Mouse (Mus musculus): ENCODE results near the gene Il4i1.

Il4i1 gene

GRCm38 (mm10) chr7:44819391-44819790 lies 3.2 kb downstream of the Il4i1 start:
- no peak for DNase-seq (ENCODE audit: low read depth)

DNA sequence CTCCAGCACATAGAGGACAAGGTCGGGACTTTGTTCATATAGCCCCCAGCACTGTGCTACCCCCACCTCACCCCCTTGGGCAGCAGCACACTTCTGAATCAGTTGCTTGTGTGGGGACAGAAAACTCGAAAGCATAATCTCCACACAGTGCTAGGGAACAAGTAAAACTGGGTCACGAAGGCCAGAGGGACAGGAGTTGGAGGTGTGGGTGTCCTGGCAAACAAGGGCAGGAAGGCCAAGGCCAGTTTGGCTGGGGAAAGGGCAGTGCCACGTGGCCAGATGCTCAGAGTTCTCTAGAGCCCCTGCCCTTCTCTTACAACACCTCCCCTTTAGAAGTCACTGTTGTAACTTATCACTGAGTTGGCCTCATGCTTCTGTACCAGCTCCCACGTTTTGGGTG lies 3.7 kb downstream of the Il4i1 start:
- DNase-seq (ENCODE audit: low read depth) = no peak

- DNase-seq (ENCODE audit: low read depth) = no peak
Observed at GRCm38 (mm10) chr7:44820525-44820924, 4.3 kb downstream of the Il4i1 start.

DNA sequence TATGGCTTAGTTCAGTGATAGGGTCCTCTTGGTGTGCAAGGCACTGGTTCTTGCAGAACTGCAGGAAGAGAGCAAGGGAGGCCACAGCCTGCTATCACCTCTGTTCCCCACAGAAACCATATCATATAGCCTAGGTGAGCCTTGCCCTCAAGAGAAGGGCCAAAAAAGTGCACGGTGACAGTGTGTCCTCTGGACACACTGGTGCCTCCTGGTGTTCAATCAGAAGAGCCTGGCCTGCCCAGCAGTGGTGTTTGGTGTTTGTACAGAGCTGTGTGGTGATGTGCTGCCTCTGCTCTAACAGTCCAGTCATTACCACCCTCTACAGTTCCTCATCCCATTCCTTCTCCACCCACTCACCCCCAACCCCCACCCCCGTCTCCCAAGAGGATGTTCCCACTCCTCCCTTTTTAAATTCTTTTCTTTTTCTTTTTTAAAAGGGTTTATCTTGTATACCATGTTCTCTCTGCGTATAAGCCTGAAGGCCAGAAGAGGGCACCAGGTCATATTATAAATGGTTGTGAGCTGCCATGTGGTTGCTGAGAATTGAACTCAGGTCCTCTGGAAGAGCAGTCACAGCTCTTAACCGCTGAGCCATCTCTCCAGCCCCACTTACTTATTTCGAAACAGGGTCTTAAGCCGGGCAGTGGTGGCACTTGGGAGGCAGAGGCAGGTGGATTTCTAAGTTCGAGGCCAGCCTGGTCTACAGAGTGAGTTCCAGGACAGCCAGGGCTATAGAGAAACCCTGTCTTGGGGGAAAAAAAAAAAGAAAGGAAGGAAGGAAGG lies 5.7 kb downstream of the Il4i1 start:
- DNase-seq (ENCODE audit: low read depth) = no peak

GRCm38 (mm10) chr7:44823409-44823808 lies 7.2 kb downstream of the Il4i1 start:
- peak; percentile 48 for DNase-seq (ENCODE audit: low read depth)

DNA sequence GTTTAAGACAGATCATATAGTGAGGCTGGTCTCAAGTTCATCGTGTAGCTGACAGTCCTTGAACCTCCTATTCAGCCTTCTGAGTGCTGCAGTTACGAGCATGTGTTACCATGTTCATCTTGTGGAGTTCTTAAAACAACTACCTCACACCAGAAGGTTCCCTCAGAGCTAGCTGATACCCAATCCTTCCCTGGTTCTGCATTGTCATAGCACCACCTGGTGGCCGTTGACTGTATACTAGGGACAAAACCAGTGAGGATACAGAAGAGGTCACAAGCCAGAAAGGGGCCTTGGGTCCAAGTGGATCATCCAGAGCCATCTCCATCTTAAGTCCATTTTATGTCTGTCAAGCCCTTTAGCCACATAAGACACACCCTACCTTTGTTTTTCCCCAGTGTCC lies 8.7 kb downstream of the Il4i1 start:
- peak; percentile 90 for DNase-seq (ENCODE audit: low read depth)

DNA sequence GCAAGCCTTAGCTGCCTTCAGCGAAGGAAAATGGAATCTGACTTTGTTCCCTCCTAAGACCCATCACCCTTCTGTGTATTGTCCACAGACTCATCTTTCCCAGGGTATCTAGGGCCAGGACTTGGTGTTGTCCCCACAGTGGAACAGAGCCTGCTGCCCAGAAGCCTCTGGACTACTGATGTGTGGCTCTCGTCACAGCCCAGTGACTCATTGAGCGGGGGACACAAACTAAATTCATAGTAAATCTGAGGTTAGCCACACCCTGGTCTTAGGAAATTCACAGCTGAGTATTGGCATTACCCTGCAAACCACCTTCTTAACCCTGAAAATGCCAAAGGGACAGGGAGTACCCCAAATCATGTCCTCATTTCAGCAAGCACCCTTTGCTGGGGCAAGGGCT lies 10.6 kb downstream of the Il4i1 start:
- no peak for DNase-seq (ENCODE audit: low read depth)

GRCm38 (mm10) chr7:44828706-44829105 lies 12.5 kb downstream of the Il4i1 start:
- no peak for DNase-seq (ENCODE audit: low read depth)

DNA sequence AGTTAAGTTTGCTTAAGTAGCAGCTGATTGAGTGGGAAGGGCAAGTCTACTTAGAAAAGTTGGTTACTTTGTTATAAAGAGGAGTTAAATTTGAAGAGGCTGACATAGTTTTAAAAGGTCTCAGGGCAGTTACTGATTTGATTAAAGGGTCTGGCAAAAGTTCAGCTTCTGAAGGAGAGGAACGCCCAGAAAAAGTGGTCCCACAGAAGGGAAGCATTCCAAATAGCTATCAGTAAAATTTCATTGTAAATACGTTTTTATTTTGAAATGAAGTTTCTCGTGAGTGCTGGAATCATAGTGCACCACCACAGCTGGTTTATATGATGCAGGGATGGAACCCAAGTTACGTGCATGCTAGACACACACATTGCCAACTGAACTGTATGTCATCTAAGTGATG lies 16.6 kb downstream of the Il4i1 start:
- DNase-seq (ENCODE audit: low read depth) = no peak

GRCm38 (mm10) chr7:44835373-44836015 lies 19.3 kb downstream of the Il4i1 start:
- DNase-seq (ENCODE audit: low read depth) = no peak

GRCm38 (mm10) chr7:44836016-44836404 lies 19.8 kb downstream of the Il4i1 start:
- no peak for DNase-seq (ENCODE audit: low read depth)

- no peak for DNase-seq (ENCODE audit: low read depth)
Observed at GRCm38 (mm10) chr7:44836423-44837053, 20.4 kb downstream of the Il4i1 start.

- no peak for DNase-seq (ENCODE audit: low read depth)
Observed at GRCm38 (mm10) chr7:44838073-44838472, 21.9 kb downstream of the Il4i1 start.

DNA sequence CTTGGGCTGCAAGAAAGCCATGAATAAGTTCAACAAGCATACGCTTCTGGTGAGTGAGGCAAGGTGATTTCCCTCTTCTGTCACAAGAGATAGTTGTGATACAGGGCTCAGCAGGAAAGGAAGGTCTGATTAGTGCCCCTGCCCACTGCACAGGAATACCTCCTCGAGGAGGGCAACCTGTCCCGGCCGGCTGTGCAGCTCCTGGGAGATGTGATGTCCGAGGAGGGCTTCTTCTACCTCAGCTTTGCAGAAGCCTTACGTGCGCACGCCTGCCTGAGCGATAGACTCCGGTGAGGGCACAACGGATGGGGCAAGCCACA lies 22.9 kb downstream of the Il4i1 start:
- no peak for DNase-seq (ENCODE audit: low read depth)

DNA sequence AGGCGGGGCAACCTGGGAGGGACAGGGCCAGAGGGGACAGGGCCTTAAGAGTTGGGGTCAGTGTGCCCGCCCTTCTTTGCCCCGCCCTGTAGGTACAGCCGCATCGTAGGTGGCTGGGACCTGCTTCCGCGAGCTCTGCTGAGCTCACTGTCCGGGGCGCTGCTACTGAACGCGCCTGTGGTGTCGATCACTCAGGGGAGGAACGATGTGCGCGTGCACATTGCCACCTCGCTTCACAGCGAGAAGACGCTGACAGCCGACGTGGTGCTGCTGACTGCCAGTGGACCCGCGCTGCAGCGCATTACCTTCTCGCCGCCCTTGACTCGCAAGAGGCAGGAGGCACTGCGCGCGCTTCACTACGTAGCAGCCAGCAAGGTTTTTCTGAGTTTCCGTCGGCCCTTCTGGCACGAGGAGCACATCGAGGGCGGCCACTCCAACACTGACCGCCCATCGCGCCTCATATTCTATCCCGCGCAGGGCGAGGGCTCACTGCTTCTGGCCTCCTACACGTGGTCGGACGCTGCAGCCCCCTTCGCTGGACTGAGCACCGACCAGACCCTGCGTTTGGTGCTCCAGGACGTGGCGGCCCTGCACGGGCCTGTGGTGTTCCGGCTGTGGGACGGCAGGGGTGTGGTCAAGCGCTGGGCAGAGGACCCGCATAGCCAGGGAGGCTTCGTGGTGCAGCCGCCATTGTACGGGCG lies 23.5 kb downstream of the Il4i1 start:
- DNase-seq (ENCODE audit: low read depth) = peak; percentile 65

DNA sequence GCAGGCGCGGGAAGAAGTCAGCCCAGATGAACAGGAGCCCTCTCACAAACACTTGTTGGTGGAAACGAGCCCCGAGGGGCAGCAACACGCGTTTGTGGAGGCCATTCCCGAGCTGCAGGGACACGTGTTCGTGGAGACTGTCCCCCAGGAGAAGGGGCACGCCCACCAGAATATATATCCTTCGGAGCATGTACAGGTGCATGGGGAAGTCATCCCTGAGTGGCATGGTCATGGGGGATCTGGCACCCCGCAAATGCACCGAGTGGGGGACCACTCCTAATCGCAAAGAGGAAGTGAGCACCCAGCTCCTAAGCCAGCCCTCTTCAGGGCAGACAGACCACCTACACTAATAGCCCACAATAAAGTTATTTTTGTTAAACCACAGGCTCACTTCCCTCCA lies 24.2 kb downstream of the Il4i1 start:
- DNase-seq (ENCODE audit: low read depth) = no peak

- DNase-seq (ENCODE audit: low read depth) = no peak
Observed at GRCm38 (mm10) chr7:44841825-44842463, 25.8 kb downstream of the Il4i1 start.

DNA sequence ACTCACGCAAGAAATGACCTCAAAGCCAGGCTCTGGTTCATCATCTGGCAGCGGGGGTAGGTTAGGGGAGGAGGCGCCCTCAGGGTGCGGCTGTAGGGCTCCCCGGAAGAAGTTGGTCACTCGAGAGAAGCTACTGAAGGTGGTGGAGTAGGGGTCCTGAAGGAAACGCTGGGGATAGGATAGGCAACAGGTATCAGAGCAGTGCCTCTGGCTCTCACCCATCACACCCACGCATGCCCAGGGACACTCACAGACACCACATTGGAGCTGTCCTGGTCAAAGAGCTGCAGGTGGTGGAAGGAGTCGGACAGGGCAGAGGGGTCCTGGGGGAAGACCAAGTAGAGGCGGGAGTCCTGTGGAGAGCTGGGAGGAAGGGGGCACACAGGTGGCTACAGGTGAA lies 28.8 kb downstream of the Il4i1 start:
- no peak for DNase-seq (ENCODE audit: low read depth)

GRCm38 (mm10) chr7:44846804-44847203 lies 30.6 kb downstream of the Il4i1 start:
- no peak for DNase-seq (ENCODE audit: low read depth)

- DNase-seq (ENCODE audit: low read depth) = no peak
Observed at GRCm38 (mm10) chr7:44847772-44848171, 31.6 kb downstream of the Il4i1 start.

DNA sequence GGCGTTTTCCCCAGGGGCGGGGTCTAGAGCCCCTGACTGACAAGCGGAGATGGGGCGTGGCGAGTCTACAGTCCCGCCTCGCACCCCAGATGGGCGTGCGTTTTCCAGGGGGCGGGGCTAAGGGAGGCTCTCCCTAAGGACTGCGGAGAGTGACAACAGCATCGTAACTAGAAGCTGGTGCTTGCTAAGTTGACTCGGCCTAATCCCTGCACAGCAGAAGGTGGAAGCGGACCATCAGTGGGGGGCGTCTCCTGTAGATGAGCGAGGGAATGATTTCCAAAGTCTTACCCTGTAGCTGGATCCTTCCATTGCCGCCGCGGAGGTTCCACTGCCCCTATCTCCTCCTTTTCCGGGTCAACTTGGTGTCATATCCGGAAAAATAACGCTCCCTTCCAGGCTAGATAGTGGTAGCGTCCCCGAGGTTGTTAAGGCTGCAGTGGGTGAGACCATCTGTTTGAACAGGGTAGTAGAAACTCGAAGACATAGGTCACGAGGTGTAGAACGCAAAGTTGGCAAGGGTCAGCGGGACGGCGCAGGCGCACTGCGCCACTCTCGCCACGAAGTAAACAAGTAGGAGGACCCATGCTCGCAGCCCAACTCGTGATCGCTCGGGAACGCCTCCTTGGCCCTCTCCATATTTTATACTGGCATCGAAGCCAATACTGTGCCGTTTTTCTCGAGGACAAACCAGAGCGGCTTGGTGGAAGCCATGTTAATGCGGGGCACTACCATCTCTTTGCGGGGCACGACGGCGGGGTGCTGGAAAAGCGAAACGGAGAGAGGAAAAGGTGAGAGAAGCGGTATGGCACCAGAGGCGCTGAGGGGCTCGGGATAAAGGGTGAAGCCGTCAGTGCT lies 32.6 kb downstream of the Il4i1 start, which contains the start of the genes Akt1s1 and Tbc1d17:
TSS of gene Akt1s1 (plus strand) at position 431 of the 855 bp plus-strand sequence.
TSS of gene Tbc1d17 (minus strand) at position 519 of the 855 bp plus-strand sequence.
- peak; percentile 100 for DNase-seq (ENCODE audit: low read depth)
